Mouse (Mus musculus): ENCODE measurements around the gene Casp8. TPM values are rescaled to one million over a fixed set of nuclear protein-coding genes. Genes with fewer than 3 reads are reported as not detected.

Casp8 gene
- total and polyA plus RNA-seq, 3 experiments, result 15.2 to 17.5 TPM; not detected in 1

DNA sequence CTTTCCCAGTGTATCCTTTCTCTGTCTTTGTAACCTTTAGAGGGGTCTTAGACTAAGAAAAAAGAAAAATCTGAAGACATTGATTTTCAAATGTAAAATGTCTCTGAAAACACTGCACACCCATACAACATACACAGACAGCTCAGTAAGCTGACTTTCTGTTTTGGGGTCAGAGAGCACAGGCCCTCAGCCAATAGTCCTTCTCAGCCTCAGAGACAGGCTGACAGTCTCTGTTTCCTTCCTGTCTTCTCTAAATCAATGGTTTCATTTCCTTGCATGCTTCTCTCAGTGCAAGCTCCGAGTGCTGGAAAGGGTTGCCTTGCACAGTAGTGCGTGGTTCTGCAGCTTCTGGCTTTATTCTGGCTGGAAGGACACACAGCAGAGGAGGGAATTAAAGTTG is 21.3 kb upstream of the Casp8 start:
- Histone ChIP-seq H3K79me2 (ENCODE audit: control insufficient read depth, insufficient read depth, low read length, poor library complexity) (no peaks in the 10 kb centered on the region), H3K36me3 (ENCODE audit: control insufficient read depth in 1 of 2, insufficient read depth in 2 of 2, low read length in 2 of 2) (no peaks in the 10 kb centered on the region), H3K4me1 (ENCODE audit: control insufficient read depth in 1 of 2, insufficient read depth in 2 of 2, low read length in 2 of 2) (0 out of 4 replicates have a peak, but pooled peaks cover 0 to 2% of the 10 kb centered on the region in 2 experiments), H3K27ac (ENCODE audit: control insufficient read depth, low read depth, low read length) (no peak overlapping the region), H3K4me3 (ENCODE audit: control insufficient read depth in 1 of 2, insufficient read depth in 1 of 2, low read depth in 2 of 2, low read length in 2 of 2) (no peak overlapping the region), H3K9ac (ENCODE audit: control insufficient read depth, low read depth, low read length, poor library complexity, severe bottlenecking) (no peak overlapping the region), H3K27me3 (ENCODE audit: control insufficient read depth in 1 of 2, insufficient read depth in 2 of 2, low read length in 2 of 2) (no peaks in the 10 kb centered on the region), H3K9me3 (replicated peaks; ENCODE audit: insufficient read depth, low read length) (no peaks in the 10 kb centered on the region)
- TF ChIP-seq BHLHE40 (IDR thresholded peaks at IDR 0.05; ENCODE audit: borderline replicate concordance, low read depth, low read length) (no peak), TAL1 (IDR thresholded peaks at IDR 0.05; ENCODE audit: low read length) (no peak), RCOR1 (IDR thresholded peaks at IDR 0.05; ENCODE audit: low read depth, low read length) (no peak), TBP (IDR thresholded peaks at IDR 0.05; ENCODE audit: low read depth, low read length) (no peak), TCF12 (IDR thresholded peaks at IDR 0.05; ENCODE audit: low read depth, low read length) (no peak), SMC3 (IDR thresholded peaks at IDR 0.05; ENCODE audit: low read depth, low read length) (no peak), MAZ (IDR thresholded peaks at IDR 0.05; ENCODE audit: low read depth, low read length) (no peak), ETS1 (IDR thresholded peaks at IDR 0.05; ENCODE audit: low read depth, low read length) (no peak), EP300 (IDR thresholded peaks at IDR 0.05; ENCODE audit: low read depth in 1 of 2, low read length in 2 of 2) (no peak)
- no peak for DNase-seq (ENCODE audit: low read depth, low spot score)

DNA sequence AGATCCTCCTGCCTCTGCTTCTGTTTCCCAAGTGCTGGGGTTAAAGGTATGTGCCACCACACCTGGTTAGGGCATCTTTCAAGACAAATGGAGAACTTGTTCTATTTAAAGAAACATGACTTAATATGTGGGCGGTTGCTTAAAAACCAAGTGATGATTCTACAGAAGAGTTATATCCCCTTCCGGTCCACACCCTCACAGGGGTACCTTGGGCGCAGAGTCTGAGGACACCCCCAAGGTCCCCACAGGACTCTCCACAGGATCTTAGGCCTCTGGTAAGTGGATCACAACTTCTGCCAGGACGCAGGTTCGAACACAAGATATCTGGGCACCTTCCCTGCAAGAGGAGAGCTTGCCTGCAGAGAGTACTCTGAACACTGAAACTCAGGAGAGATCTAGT is 19.8 kb upstream of the Casp8 start:
- Histone ChIP-seq H3K27ac (ENCODE audit: control insufficient read depth, low read depth, low read length) (no peak overlapping the region), H3K9ac (ENCODE audit: control insufficient read depth, low read depth, low read length, poor library complexity, severe bottlenecking) (no peak overlapping the region), H3K4me3 (ENCODE audit: control insufficient read depth in 1 of 2, insufficient read depth in 1 of 2, low read depth in 2 of 2, low read length in 2 of 2) (no peak overlapping the region), H3K9me3 (replicated peaks; ENCODE audit: insufficient read depth, low read length) (no peaks in the 10 kb centered on the region), H3K36me3 (ENCODE audit: control insufficient read depth in 1 of 2, insufficient read depth in 2 of 2, low read length in 2 of 2) (no peaks in the 10 kb centered on the region), H3K27me3 (ENCODE audit: control insufficient read depth in 1 of 2, insufficient read depth in 2 of 2, low read length in 2 of 2) (no peaks in the 10 kb centered on the region), H3K4me1 (ENCODE audit: control insufficient read depth in 1 of 2, insufficient read depth in 2 of 2, low read length in 2 of 2) (0 out of 4 replicates have a peak, but pooled peaks cover 0 to 2% of the 10 kb centered on the region in 2 experiments), H3K79me2 (ENCODE audit: control insufficient read depth, insufficient read depth, low read length, poor library complexity) (no peaks in the 10 kb centered on the region)
- TF ChIP-seq CTCF (IDR thresholded peaks at IDR 0.05 in 2 of 3, conservative IDR thresholded peaks at IDR 0.05 in 1 of 3; ENCODE audit: control insufficient read depth in 1 of 3, insufficient read depth in 1 of 3, low read depth in 2 of 3, low read length in 3 of 3, poor library complexity in 1 of 3, severe bottlenecking in 1 of 3), result no peak
- no peak for TF ChIP-seq NRF1 (IDR thresholded peaks at IDR 0.05; ENCODE audit: insufficient read depth, low read depth, low read length, poor library complexity, severe bottlenecking)
- no peak for TF ChIP-seq POLR2A (IDR thresholded peaks at IDR 0.05; ENCODE audit: control insufficient read depth in 1 of 2, insufficient read depth in 1 of 2, low read depth in 1 of 2, low read length in 2 of 2, poor library complexity in 1 of 2)
- no peak for TF ChIP-seq MYB (IDR thresholded peaks at IDR 0.05; ENCODE audit: low read depth, low read length)
- TF ChIP-seq POLR2AphosphoS2 (IDR thresholded peaks at IDR 0.05; ENCODE audit: low read length), result no peak
- TF ChIP-seq TCF12 (IDR thresholded peaks at IDR 0.05; ENCODE audit: low read depth, low read length), result no peak
- TF ChIP-seq JUND (IDR thresholded peaks at IDR 0.05; ENCODE audit: low read depth, low read length), result no peak
- TF ChIP-seq TAL1 (IDR thresholded peaks at IDR 0.05; ENCODE audit: low read length), result no peak
- TF ChIP-seq KAT2A (conservative IDR thresholded peaks at IDR 0.05; ENCODE audit: low read depth, low read length), result no peak
- TF ChIP-seq CHD1 (IDR thresholded peaks at IDR 0.05; ENCODE audit: low read depth, low read length), result no peak
- no peak for TF ChIP-seq MAZ (IDR thresholded peaks at IDR 0.05; ENCODE audit: low read depth, low read length)
- no peak for TF ChIP-seq ELF1 (IDR thresholded peaks at IDR 0.05; ENCODE audit: low read depth, low read length)
- no peak for TF ChIP-seq MAX (IDR thresholded peaks at IDR 0.05; ENCODE audit: low read length)
- TF ChIP-seq RCOR1 (IDR thresholded peaks at IDR 0.05; ENCODE audit: low read depth, low read length), result no peak
- no peak for TF ChIP-seq GABPA (IDR thresholded peaks at IDR 0.05; ENCODE audit: low read depth, low read length)
- TF ChIP-seq SIN3A (IDR thresholded peaks at IDR 0.05; ENCODE audit: low read length), result no peak
- no peak for TF ChIP-seq E2F4 (IDR thresholded peaks at IDR 0.05; ENCODE audit: borderline replicate concordance, low read depth, low read length)
- no peak for TF ChIP-seq ZMIZ1 (IDR thresholded peaks at IDR 0.05; ENCODE audit: low read depth, low read length)
- no peak for TF ChIP-seq NELFE (IDR thresholded peaks at IDR 0.05; ENCODE audit: low read depth, low read length)
- no peak for DNase-seq (ENCODE audit: low read depth, low spot score)

All from MEL (cell line).